Mouse (Mus musculus) ES-E14 (cell line): ENCODE measurements around the gene S100a11. TPM values are rescaled to one million over a fixed set of nuclear protein-coding genes. Genes with fewer than 3 reads are reported as not detected.

Experiments used
- DNase-seq: peaks from one replicate; pipeline ENCODE4 v3.0.0-alpha.2; 2013; ENCODE audit warnings: low read depth, low spot score
- H3K27ac ChIP-seq: 2 replicates; pipeline ENCODE4 v1.5.1; 2012; ENCODE audit warnings: low read depth, mild to moderate bottlenecking, low read length, moderate library complexity, mixed read lengths; ENCODE audit not compliant: poor library complexity, insufficient read depth, severe bottlenecking
- H3K36me3 ChIP-seq: 2 replicates; pipeline ENCODE4 v1.6.1; 2012; ENCODE audit warnings: mild to moderate bottlenecking, low read length, moderate library complexity, mixed read lengths; ENCODE audit not compliant: control insufficient read depth, poor library complexity, insufficient read depth, severe bottlenecking
- H3K4me1 ChIP-seq, 2 experiments: fragments of 150-350 bp in 1 of 2; sonication (generic) in 1 of 2; 2 replicates each; pipeline ENCODE4 v1.6.1; 2012; ENCODE audit warnings: low read length in 2 of 2, mild to moderate bottlenecking in 1 of 2, mixed read lengths in 1 of 2; ENCODE audit not compliant: control insufficient read depth in 2 of 2, insufficient read depth in 2 of 2, poor library complexity in 1 of 2
- H3K4me3 ChIP-seq, 2 experiments: fragments of 150-350 bp in 1 of 2; sonication (generic) in 1 of 2; 2 replicates each; pipeline ENCODE4 v1.5.1; 2012; ENCODE audit warnings: low read length in 2 of 2, low read depth in 1 of 2, mild to moderate bottlenecking in 1 of 2, mixed read lengths in 1 of 2; ENCODE audit not compliant: insufficient read depth in 1 of 2, poor library complexity in 1 of 2, severe bottlenecking in 1 of 2
- H3K9ac ChIP-seq: 2 replicates; pipeline ENCODE4 v1.6.1; 2012; ENCODE audit warnings: low read depth, mild to moderate bottlenecking, low read length, mixed read lengths; ENCODE audit not compliant: poor library complexity, insufficient read depth, severe bottlenecking
- H3K9me3 ChIP-seq: fragments of 150-350 bp; sonication (generic); 2 replicates; pipeline ENCODE4 v1.6.1; 2012; ENCODE audit warnings: low read depth, mild to moderate bottlenecking, low read length; ENCODE audit not compliant: control insufficient read depth, insufficient read depth
- CHD2 ChIP-seq: IDR thresholded peaks from 2 replicates; pipeline ENCODE4 v1.6.1; 2014; ENCODE audit warnings: mild to moderate bottlenecking, low read depth, low read length, inconsistent platforms
- HCFC1 ChIP-seq: IDR thresholded peaks from 2 replicates; pipeline ENCODE4 v1.6.1; 2012; ENCODE audit warnings: low read length, inconsistent platforms, borderline replicate concordance; ENCODE audit not compliant: insufficient read depth
- MAFK ChIP-seq: IDR thresholded peaks from 2 replicates; pipeline ENCODE4 v1.6.1; 2014; ENCODE audit warnings: mild to moderate bottlenecking, low read depth, low read length, inconsistent platforms; ENCODE audit not compliant: insufficient read depth
- ZC3H11A ChIP-seq: IDR thresholded peaks from 2 replicates; pipeline ENCODE4 v1.6.1; 2012; ENCODE audit warnings: low read depth, mild to moderate bottlenecking, inconsistent platforms, low read length, borderline replicate concordance
- ZNF384 ChIP-seq: IDR thresholded peaks from 2 replicates; pipeline ENCODE4 v1.6.1; 2012; ENCODE audit warnings: low read depth, low read length, inconsistent platforms
- in situ Hi-C, 2 experiments: fragments of 600-800 bp; cut with MboI; formaldehyde crosslinking; loops; one replicate each; pipeline ENCODE4 v1.15.1; 2025; ENCODE audit warnings: low sequenced_read_pairs in 2 of 2, inconsistent platforms in 1 of 2; ENCODE audit not compliant: unreplicated experiment in 2 of 2
- total RNA-seq: library from RNA; depleted of rRNA; stranded (reverse); fragments of 300-350 nt; gene quantifications from 2 replicates; pipeline ENCODE4 v1.2.3, GENCODE M21; 2012

Gene S100a11
- total RNA-seq, 1 experiment, result 37.2 TPM

GRCm38 (mm10) chr3:93548541-93549266, 28.4 kb downstream of the S100a11 start:
- in situ Hi-C loops, result loop anchor here (10.0 kb wide), 1 partner anchor 56 kb away; no protein-coding TSS in a partner anchor
- Histone ChIP-seq H3K9ac (no peak overlapping the region), H3K36me3 (no peaks in the 10 kb centered on the region), H3K4me3 (no peak overlapping the region), H3K9me3 (no peaks in the 10 kb centered on the region), H3K4me1 (no peaks in the 10 kb centered on the region; a peak in 1 of 4 replicates), H3K27ac (no peak overlapping the region)
- TF ChIP-seq ZC3H11A, result no peak
- no peak for TF ChIP-seq HCFC1
- TF ChIP-seq MAFK, result no peak
- no peak for TF ChIP-seq CHD2
- no peak for TF ChIP-seq ZNF384
- no peak for DNase-seq

- Histone ChIP-seq H3K4me3 (no peak overlapping the region), H3K27ac (no peak overlapping the region), H3K36me3 (no peaks in the 10 kb centered on the region), H3K9me3 (no peaks in the 10 kb centered on the region), H3K4me1 (peaks cover 0 to 2% of the 10 kb centered on the region in 2 experiments; a peak in 1 of 4 replicates), H3K9ac (no peak overlapping the region)
- DNase-seq, result no peak
- in situ Hi-C loops, result loop anchor here (10.0 kb wide), 1 partner anchor 55 kb away; no protein-coding TSS in a partner anchor
- TF ChIP-seq ZC3H11A, result no peak
Observed at GRCm38 (mm10) chr3:93549986-93550385, 29.7 kb downstream of the S100a11 start.

- no peak for DNase-seq
- H3K4me1 ChIP-seq, result peaks cover 0 to 6% of the 10 kb centered on the region in 2 experiments
- no peak for TF ChIP-seq ZNF384
- H3K9me3 ChIP-seq, result no peaks in the 10 kb centered on the region
- H3K4me3 ChIP-seq, result no peak overlapping the region
- H3K9ac ChIP-seq, result no peak overlapping the region
- no peaks in the 10 kb centered on the region for H3K36me3 ChIP-seq
- in situ Hi-C loops, result no loop called here
- no peak overlapping the region for H3K27ac ChIP-seq
Observed at GRCm38 (mm10) chr3:93551950-93552901, 31.9 kb downstream of the S100a11 start.

GRCm38 (mm10) chr3:93553311-93553710, 33.0 kb downstream of the S100a11 start:
- DNase-seq, result no peak
- Histone ChIP-seq H3K9me3 (no peaks in the 10 kb centered on the region), H3K27ac (no peak overlapping the region), H3K4me1 (peaks cover 4 to 13% of the 10 kb centered on the region in 2 experiments), H3K9ac (no peak overlapping the region), H3K4me3 (no peak overlapping the region), H3K36me3 (no peaks in the 10 kb centered on the region)
- no peak for TF ChIP-seq HCFC1
- in situ Hi-C loops, result no loop called here
